Mouse (Mus musculus) stomach, postnatal 0 days (tissue): ENCODE measurements around the gene Higd1b.

Experiments
- CTCF ChIP-seq: IDR thresholded peaks from 2 replicates; pipeline ENCODE4 v1.5.1; 2016; ENCODE audit warnings: antibody characterized with exemption, low read depth, mild to moderate bottlenecking, moderate library complexity
- EP300 ChIP-seq: optimal IDR thresholded peaks from 2 replicates; pipeline ENCODE3; 2016; ENCODE audit warnings: antibody characterized with exemption

GRCm38 (mm10) chr11:102808246-102808645 is 27.4 kb upstream of the Higd1b start:
- TF ChIP-seq CTCF = no peak
- TF ChIP-seq EP300 = no peak
